Mouse (Mus musculus) liver, embryonic 15.5 days (tissue): ENCODE measurements around the gene Olfml2a. TPM values are rescaled to one million over a fixed set of nuclear protein-coding genes. Genes with fewer than 3 reads are reported as not detected.

ENCODE experiments used
- ATAC-seq: fragments of 200-750 bp; cut with Nextera tagmentation; 2 replicates; pipeline ENCODE4 v1.8.0; 2017; ENCODE audit warnings: moderate number of reproducible peaks, mild to moderate bottlenecking, moderate library complexity; ENCODE audit not compliant: insufficient read depth
- H3K27ac ChIP-seq: fragments of 300-500 bp; sonication (generic); replicated peaks from 2 replicates; pipeline ENCODE4 v1.5.1; 2015; ENCODE audit warnings: mild to moderate bottlenecking, inconsistent platforms
- H3K27me3 ChIP-seq: fragments of 300-500 bp; sonication (generic); 2 replicates; pipeline ENCODE4 v1.6.1; 2015; ENCODE audit warnings: mild to moderate bottlenecking, inconsistent platforms
- H3K36me3 ChIP-seq: fragments of 300-500 bp; sonication (generic); replicated peaks from 2 replicates; pipeline ENCODE4 v1.6.1; 2015; ENCODE audit warnings: moderate library complexity, mild to moderate bottlenecking, inconsistent platforms
- H3K4me1 ChIP-seq: fragments of 300-500 bp; sonication (generic); replicated peaks from 2 replicates; pipeline ENCODE4 v1.6.1; 2015; ENCODE audit warnings: inconsistent platforms
- H3K4me2 ChIP-seq: fragments of 300-500 bp; sonication (generic); 2 replicates; pipeline ENCODE4 v1.6.1; 2015; ENCODE audit warnings: moderate library complexity, mild to moderate bottlenecking, inconsistent platforms
- H3K4me3 ChIP-seq: fragments of 300-500 bp; sonication (generic); replicated peaks from 2 replicates; pipeline ENCODE4 v1.5.1; 2015; ENCODE audit warnings: mild to moderate bottlenecking, inconsistent platforms
- H3K9ac ChIP-seq: fragments of 300-500 bp; sonication (generic); 2 replicates; pipeline ENCODE4 v1.6.1; 2015; ENCODE audit warnings: moderate library complexity, mild to moderate bottlenecking, inconsistent platforms
- H3K9me3 ChIP-seq: fragments of 300-500 bp; sonication (generic); replicated peaks from 2 replicates; pipeline ENCODE4 v1.6.1; 2016; ENCODE audit warnings: inconsistent platforms
- WGBS: fragments of 180-500 bp; shearing (Covaris S2); methylation state at CpG from one replicate; pipeline ENCODE4 v1.1.7; 2015; ENCODE audit warnings: mixed read lengths; ENCODE audit not compliant: insufficient replicate concordance; 5-methylcytosine and 5-hydroxymethylcytosine counted together
- polyA plus RNA-seq: library from polyadenylated mRNA; unstranded; fragments of >200 nt; fragmentation: Nextera tagmentation; extraction: Ambion mirVana; gene quantifications from 2 replicates; pipeline ENCODE4 v1.2.1, GENCODE M21; 2015

Gene Olfml2a
- polyA plus RNA-seq, 1 experiment from 2014 or later: 0.14 TPM

DNA sequence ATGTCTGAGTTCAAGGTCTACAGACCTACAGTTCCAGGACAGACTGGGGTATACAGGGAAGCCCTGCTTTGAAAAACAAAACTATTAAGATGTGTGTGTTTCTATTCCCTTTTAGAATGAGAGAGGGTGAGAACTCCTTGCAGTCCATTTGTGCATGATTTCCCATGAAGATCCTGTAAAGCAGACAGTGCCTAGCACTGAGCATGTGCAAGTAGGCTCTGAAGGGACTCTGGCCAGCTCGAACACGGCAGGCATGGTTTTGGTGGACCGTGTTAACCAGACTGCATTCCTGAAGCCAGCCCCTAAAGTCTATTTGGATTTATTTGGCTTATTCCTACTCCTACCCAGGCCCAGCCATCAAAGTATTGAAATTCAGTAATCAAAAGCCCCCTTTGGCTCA lies 80.2 kb downstream of the Olfml2a start:
- Histone ChIP-seq H3K9me3 (no peaks in the 10 kb centered on the region), H3K27me3 (no peaks in the 10 kb centered on the region), H3K4me3 (no peak overlapping the region), H3K4me1 (peaks cover 48% of the 10 kb centered on the region), H3K4me2 (no peak overlapping the region), H3K27ac (no peak overlapping the region), H3K36me3 (peaks cover 62% of the 10 kb centered on the region), H3K9ac (no peak overlapping the region)
- ATAC-seq: no peak
- 74% methylated on average over 3 of the region's 3 CpGs for WGBS

GRCm38 (mm10) chr2:39012768-39013279 lies 81.0 kb downstream of the Olfml2a start:
- no peak for ATAC-seq
- peaks cover 41% of the 10 kb centered on the region for H3K4me1 ChIP-seq
- no peak overlapping the region for H3K27ac ChIP-seq
- no peak overlapping the region for H3K4me3 ChIP-seq
- H3K9ac ChIP-seq: no peak overlapping the region
- H3K27me3 ChIP-seq: no peaks in the 10 kb centered on the region
- H3K4me2 ChIP-seq: no peak overlapping the region
- 78% methylated on average over 7 of the region's 7 CpGs for WGBS
- no peaks in the 10 kb centered on the region for H3K9me3 ChIP-seq
- peaks cover 71% of the 10 kb centered on the region for H3K36me3 ChIP-seq

Other genes starting within 250 kb of the Olfml2a start
- gene Nr5a1, start 217.4 kb upstream of the Olfml2a start, polyA plus RNA-seq: 0.06 TPM in 1 of 2 replicates, not detected in the other
- gene Nr6a1, start 4.3 kb upstream of the Olfml2a start, polyA plus RNA-seq: 1.1 TPM in 2 replicates
- gene Wdr38, start 65.5 kb downstream of the Olfml2a start, polyA plus RNA-seq: 0.76 and 0.81 TPM in 2 replicates
- 48.9 and 52.9 TPM in 2 replicates for gene Arpc5l, start 73.4 kb downstream of the Olfml2a start, polyA plus RNA-seq
- 387 and 487 TPM in 2 replicates for gene Rpl35, start 73.6 kb downstream of the Olfml2a start, polyA plus RNA-seq
- gene Golga1, start 133.6 kb downstream of the Olfml2a start, polyA plus RNA-seq: 9.4 and 10.4 TPM in 2 replicates